Mouse (Mus musculus): ENCODE measurements at regions not wholly inside any gene's neighbourhood (a gene's known extent, or its start where the extent isn't known, plus 50 kb on each side); places are given as distances from the start of the nearest gene placed in this dataset.

- intact Hi-C loops (cut with DNase I), result no loop called here
- no peak for DNase-seq
These were observed 168.7 kb upstream of the Stt3b start for GRCm38 (mm10) chr9:115478946-115479345.

GRCm38 (mm10) chr9:115481176-115481575 is 171.0 kb upstream of the Stt3b start:
- no peak for DNase-seq
- intact Hi-C loops (cut with DNase I), result no loop called here

GRCm38 (mm10) chr9:115483024-115483423 is 172.8 kb upstream of the Stt3b start:
- intact Hi-C loops (cut with DNase I), result no loop called here
- no peak for DNase-seq

- no peak for DNase-seq
- intact Hi-C loops (cut with DNase I), result no loop called here
These were observed 173.5 kb upstream of the Stt3b start for GRCm38 (mm10) chr9:115483721-115484120.

- intact Hi-C loops (cut with DNase I), result no loop called here
- no peak for DNase-seq
These were observed 174.2 kb upstream of the Stt3b start for GRCm38 (mm10) chr9:115484408-115484807.

- DNase-seq, result no peak
- intact Hi-C loops (cut with DNase I), result no loop called here
These were observed 175.0 kb upstream of the Stt3b start for GRCm38 (mm10) chr9:115485219-115485618.

GRCm38 (mm10) chr9:115487175-115487760 is 177.0 kb upstream of the Stt3b start:
- no peak for DNase-seq
- intact Hi-C loops (cut with DNase I), result no loop called here

- intact Hi-C loops (cut with DNase I), result no loop called here
- DNase-seq, result no peak
These were observed 178.9 kb upstream of the Stt3b start for GRCm38 (mm10) chr9:115488913-115489809.

- no peak for DNase-seq
These were observed 182.4 kb upstream of the Stt3b start for GRCm38 (mm10) chr9:115492431-115493171.

GRCm38 (mm10) chr9:115493765-115494164 is 183.5 kb upstream of the Stt3b start:
- DNase-seq, result no peak

More at GRCm38 (mm10) chr9:115492431-115493171, 182.4 kb upstream of the Stt3b start:
- intact Hi-C loops (cut with DNase I), result no loop called here

GRCm38 (mm10) chr9:115499536-115499935 is 189.3 kb upstream of the Stt3b start:
- DNase-seq, result no peak
- intact Hi-C loops (cut with DNase I), result no loop called here

More at GRCm38 (mm10) chr9:115493765-115494164, 183.5 kb upstream of the Stt3b start:
- intact Hi-C loops (cut with DNase I), result no loop called here

GRCm38 (mm10) chr9:115504789-115505188 is 194.6 kb upstream of the Stt3b start:
- no peak for DNase-seq
- intact Hi-C loops (cut with DNase I), result no loop called here

GRCm38 (mm10) chr9:115507131-115507689 is 197.0 kb upstream of the Stt3b start:
- intact Hi-C loops (cut with DNase I), result no loop called here
- no peak for DNase-seq

- intact Hi-C loops (cut with DNase I), result no loop called here
- DNase-seq, result no peak
These were observed 202.8 kb upstream of the Stt3b start for GRCm38 (mm10) chr9:115512835-115513629.

- no peak for DNase-seq
- intact Hi-C loops (cut with DNase I), result no loop called here
These were observed 207.7 kb upstream of the Stt3b start for GRCm38 (mm10) chr9:115517903-115518302.

- intact Hi-C loops (cut with DNase I), result no loop called here
- no peak for DNase-seq
These were observed 213.9 kb upstream of the Stt3b start for GRCm38 (mm10) chr9:115524161-115524560.

GRCm38 (mm10) chr9:115524591-115524990 is 214.4 kb upstream of the Stt3b start:
- no peak for DNase-seq
- intact Hi-C loops (cut with DNase I), result no loop called here

- intact Hi-C loops (cut with DNase I), result no loop called here
- DNase-seq, result no peak
These were observed 216.1 kb upstream of the Stt3b start for GRCm38 (mm10) chr9:115526322-115526721.

- intact Hi-C loops (cut with DNase I), result no loop called here
- DNase-seq, result no peak
These were observed 216.8 kb upstream of the Stt3b start for GRCm38 (mm10) chr9:115526981-115527380.

- intact Hi-C loops (cut with DNase I), result no loop called here
- DNase-seq, result no peak
These were observed 224.0 kb upstream of the Stt3b start for GRCm38 (mm10) chr9:115534198-115534597.

Measured in gastrocnemius, postnatal 36 days (tissue).